Comparison of ENCODE assay signal across 26 mouse cellular contexts in the genomic region with DNA sequence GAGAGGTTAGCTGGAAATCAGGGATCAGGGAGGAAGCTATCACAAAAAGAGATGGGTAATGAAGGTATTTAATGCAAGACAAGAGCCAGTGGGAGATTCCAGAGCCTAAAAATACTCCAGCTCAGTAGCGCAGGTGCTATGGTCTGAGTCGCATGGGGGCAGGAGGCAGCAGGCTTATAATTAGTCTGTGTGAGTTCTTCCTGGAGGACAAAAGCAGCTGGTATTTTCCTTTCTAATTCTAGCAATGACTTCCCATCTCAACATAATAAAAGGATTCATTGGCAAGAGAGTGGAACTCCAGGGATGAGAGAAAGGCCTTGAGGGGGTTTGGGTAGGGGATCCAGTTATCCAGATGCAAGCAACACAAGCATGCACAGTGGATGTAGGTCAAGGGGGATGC.
DNase-seq lines count a peak whose midpoint lies in the region; ATAC-seq and TF ChIP-seq lines count a peak whose summit lies in the region.
"Had no signal": no experiment of that assay in that cellular context is flagged by ENCODE, and none has a peak within 500 bp of the region (broad histone marks: within the 10 kb centered on the region; RNA-seq: fewer than 3 reads in every experiment).

No protein-coding gene starts in this region.

- intact Hi-C loops in left cerebral cortex, postnatal 4 days (cut with DNase I): no loop called here

- H3K27me3 ChIP-seq in heart, embryonic 12.5 days (replicated peaks): no peaks in the 10 kb centered on the region
- H3K27me3 ChIP-seq: forebrain, embryonic 13.5 days; kidney, embryonic 15.5 days; limb, embryonic 12.5 days; liver, embryonic 12.5 days; neural tube, embryonic 15.5 days; Patski had no signal

- no peak for ATAC-seq in heart, embryonic 12.5 days (ENCODE audit: insufficient number of reproducible peaks, low FRiP score)
- ATAC-seq: forebrain, embryonic 13.5 days; liver, embryonic 12.5 days; Patski had no signal

- H3K9ac ChIP-seq in heart, embryonic 12.5 days: no peak overlapping the region
- H3K9ac ChIP-seq: forebrain, embryonic 13.5 days; kidney, embryonic 15.5 days; limb, embryonic 12.5 days; liver, embryonic 12.5 days; neural tube, embryonic 15.5 days had no signal

- no peaks in the 10 kb centered on the region for H3K36me3 ChIP-seq in heart, embryonic 12.5 days
- H3K36me3 ChIP-seq: kidney, embryonic 15.5 days; limb, embryonic 12.5 days; liver, embryonic 12.5 days; midbrain, embryonic 10.5 days; neural tube, embryonic 15.5 days had no signal

- no peak overlapping the region for H3K4me3 ChIP-seq in olfactory bulb, adult 2 months (ENCODE audit: insufficient read depth, low read depth, low read length)
- no peak overlapping the region for H3K4me3 ChIP-seq in heart, embryonic 12.5 days
- H3K4me3 ChIP-seq: forebrain, embryonic 13.5 days; kidney, embryonic 15.5 days; limb, embryonic 12.5 days; liver, embryonic 12.5 days; midbrain, embryonic 10.5 days; neural tube, embryonic 15.5 days had no signal

- peak; percentile 2 to 21 for DNase-seq in frontal cortex, adult 2 months (ENCODE audit: extremely low spot score in 1 of 2, low spot score in 1 of 2)
- DNase-seq in frontal cortex, postnatal 14 days (ENCODE audit: low spot score in 2 of 2): no peak
- DNase-seq in left cerebral cortex, adult 9 months (ENCODE audit: low spot score in 2 of 2): peak; percentile 38 to 44
- no peak for DNase-seq in left cerebral cortex, postnatal 4 days
- peak; percentile 91 for DNase-seq in ES-CJ7 (ENCODE audit: low read depth, low spot score)
- DNase-seq: adrenal gland, postnatal 10 days; cerebellum, adult 8-10 months; cerebellum, postnatal 36 days; gastrocnemius, postnatal 14 days; heart, adult 11 months; heart, postnatal 10 days; kidney, adult 11 months; kidney, postnatal 4 days; lung, adult 18-20 months; lung, postnatal 10 days; thymus, postnatal 36 days had no signal

- no peak for TF ChIP-seq POLR2A in olfactory bulb, adult 2 months (IDR thresholded peaks at IDR 0.05; ENCODE audit: insufficient read depth, low read depth, low read length)

- no peaks in the 10 kb centered on the region for H3K9me3 ChIP-seq in heart, embryonic 12.5 days (replicated peaks)
- H3K9me3 ChIP-seq: forebrain, embryonic 13.5 days; kidney, embryonic 15.5 days; limb, embryonic 12.5 days; midbrain, embryonic 10.5 days; neural tube, embryonic 15.5 days had no signal

- peaks cover 3% of the 10 kb centered on the region for H3K4me1 ChIP-seq in olfactory bulb, adult 2 months (ENCODE audit: control insufficient read depth, insufficient read depth, low read length)
- no peaks in the 10 kb centered on the region for H3K4me1 ChIP-seq in heart, embryonic 12.5 days (replicated peaks)
- H3K4me1 ChIP-seq: forebrain, embryonic 13.5 days; kidney, embryonic 15.5 days; limb, embryonic 12.5 days; liver, embryonic 12.5 days; midbrain, embryonic 10.5 days; neural tube, embryonic 15.5 days had no signal

- H3K27ac ChIP-seq in olfactory bulb, adult 2 months (ENCODE audit: insufficient read depth, low read depth, low read length): peak overlapping the region; percentile 85
- no peak overlapping the region for H3K27ac ChIP-seq in heart, embryonic 12.5 days (ENCODE audit: poor library complexity, severe bottlenecking)
- H3K27ac ChIP-seq: forebrain, embryonic 13.5 days; kidney, embryonic 15.5 days; limb, embryonic 12.5 days; liver, embryonic 12.5 days; midbrain, embryonic 10.5 days; neural tube, embryonic 15.5 days had no signal

- H3K4me2 ChIP-seq in heart, embryonic 12.5 days: no peak overlapping the region
- H3K4me2 ChIP-seq: forebrain, embryonic 13.5 days; heart, embryonic 11.5 days; kidney, embryonic 15.5 days; limb, embryonic 12.5 days; liver, embryonic 12.5 days; neural tube, embryonic 15.5 days had no signal

- WGBS in olfactory bulb, adult 2 months: 9% methylated on average over 2 of the region's 2 CpGs
- 46% methylated on average over 2 of the region's 2 CpGs for WGBS in heart, embryonic 12.5 days

- no peak for TF ChIP-seq CTCF in olfactory bulb, adult 2 months (IDR thresholded peaks at IDR 0.05; ENCODE audit: insufficient read depth, low read depth, low read length)

Comparison
In these comparisons a context has a peak if more than half of its experiments do, and no peak if none do; other contexts are left out.
1. DNase-seq: peak in frontal cortex, adult 2 months (2 of 2), left cerebral cortex, adult 9 months (2 of 2) and ES-CJ7 (single experiment); none in frontal cortex, postnatal 14 days (0 of 2) and left cerebral cortex, postnatal 4 days (single experiment).